Mouse (Mus musculus) c-Kit-positive CD71-negative TER-119-negative erythroid progenitor cells, embryonic 14.5 days (primary cell): ENCODE data around the gene Gm20828.
"Not testable (repeated sequence)": the region's sequence is repeated elsewhere in the genome, so short reads cannot be mapped to it uniquely, and the experiment has no call there.

Source experiments
- DNase-seq: peaks from one replicate; pipeline ENCODE4 v3.0.0-alpha.2; 2013; ENCODE audit warnings: low read depth

The Gm20828 gene

GRCm38 (mm10) chrY:11199274-11199673 is at the start of gene Gm20828:
Gene Gm20828 (minus strand): TSS chrY:11199374.
- not testable (repeated sequence) for DNase-seq
